Mouse (Mus musculus) layer of hippocampus, adult 18-20 months (tissue): ENCODE data around the gene Gm44. TPM values are rescaled to one million over a fixed set of nuclear protein-coding genes. Genes with fewer than 3 reads are reported as not detected.
"Not testable (repeated sequence)": the region's sequence is repeated elsewhere in the genome, so short reads cannot be mapped to it uniquely, and the experiment has no call there.

Experiments used
- DNase-seq, 2 experiments: peaks; one replicate each; pipeline ENCODE4 v3.0.0; 2022; ENCODE audit warnings: low spot score in 2 of 2
- long read RNA-seq: library from polyadenylated mRNA; stranded (forward); transcript quantifications from one replicate; pipeline ENCODE4 v2.0.0, GENCODE M21; 2021
- total RNA-seq, 2 experiments: library from RNA; stranded (reverse); gene quantifications; 2 replicates each; pipeline ENCODE4 v1.2.3; 2021

The Gm44 gene
- total RNA-seq = not detected
- long read RNA-seq = 0 reads

- DNase-seq = no peak
Measured at GRCm38 (mm10) chrX:90891842-90892241, at the start of gene Gm44. Gene Gm44, plus strand, starts transcription at chrX:90892142.

- DNase-seq = peak in 1 of 2 experiments; percentile 1
Measured at GRCm38 (mm10) chrX:90927989-90928388, 36.0 kb downstream of the Gm44 start.

GRCm38 (mm10) chrX:90938211-90938610 lies 46.3 kb downstream of the Gm44 start:
- DNase-seq = not testable (repeated sequence)
